Mouse (Mus musculus) splenic B cell, adult 2 months (primary cell): Measurements from ENCODE around the gene Asrgl1.
"Not testable (repeated sequence)": the region's sequence is repeated elsewhere in the genome, so short reads cannot be mapped to it uniquely, and the experiment has no call there.

Experiments
- DNase-seq: peaks from one replicate; pipeline ENCODE4 v3.0.0-alpha.2; 2011; ENCODE audit warnings: low read depth, low spot score
- H3K27me3 ChIP-seq: 2 replicates; pipeline ENCODE4 v1.6.1; 2012; ENCODE audit warnings: mild to moderate bottlenecking, low read length, moderate library complexity, mixed read lengths; ENCODE audit not compliant: control insufficient read depth, poor library complexity, insufficient read depth, severe bottlenecking
- H3K36me3 ChIP-seq: 2 replicates; pipeline ENCODE4 v1.6.1; 2012; ENCODE audit warnings: mild to moderate bottlenecking, low read length, moderate library complexity, mixed read lengths; ENCODE audit not compliant: control insufficient read depth, poor library complexity, insufficient read depth, severe bottlenecking

Asrgl1 gene

GRCm38 (mm10) chr19:9135512-9136331 is at the start of gene Asrgl1:
TSS of gene Asrgl1 (minus strand) at chr19:9135636.
- no peaks in the 10 kb centered on the region for H3K36me3 ChIP-seq
- DNase-seq: peak; percentile 89
- no peaks in the 10 kb centered on the region for H3K27me3 ChIP-seq

- Histone ChIP-seq H3K27me3 (no peaks in the 10 kb centered on the region), H3K36me3 (no peaks in the 10 kb centered on the region)
These were observed 10.8 kb upstream of the Asrgl1 start for GRCm38 (mm10) chr19:9146214-9146613.

GRCm38 (mm10) chr19:9143639-9144125 is 8.2 kb upstream of the Asrgl1 start:
- no peaks in the 10 kb centered on the region for H3K27me3 ChIP-seq
- no peak for DNase-seq
- no peaks in the 10 kb centered on the region for H3K36me3 ChIP-seq

More at GRCm38 (mm10) chr19:9146214-9146613, 10.8 kb upstream of the Asrgl1 start:
- DNase-seq: no peak

- Histone ChIP-seq H3K36me3 (no peaks in the 10 kb centered on the region), H3K27me3 (no peaks in the 10 kb centered on the region)
- DNase-seq: no peak
These were observed 7.8 kb upstream of the Asrgl1 start for GRCm38 (mm10) chr19:9143230-9143629.

- peak; percentile 58 for DNase-seq
- not testable (repeated sequence) for H3K36me3 ChIP-seq
These were observed 4.9 kb upstream of the Asrgl1 start for GRCm38 (mm10) chr19:9140361-9140760.

GRCm38 (mm10) chr19:9137159-9137558 is 1.7 kb upstream of the Asrgl1 start:
- Histone ChIP-seq H3K27me3 (no peaks in the 10 kb centered on the region), H3K36me3 (no peaks in the 10 kb centered on the region)
- DNase-seq: no peak

More at GRCm38 (mm10) chr19:9140361-9140760, 4.9 kb upstream of the Asrgl1 start:
- H3K27me3 ChIP-seq: not testable (repeated sequence)

GRCm38 (mm10) chr19:9134746-9135511 is 507 bp downstream of the Asrgl1 start:
- Histone ChIP-seq H3K36me3 (no peaks in the 10 kb centered on the region), H3K27me3 (no peaks in the 10 kb centered on the region)
- DNase-seq: peak; percentile 85

- Histone ChIP-seq H3K27me3 (no peaks in the 10 kb centered on the region), H3K36me3 (no peaks in the 10 kb centered on the region; the same call in 1 of the 2 replicates)
- no peak for DNase-seq
These were observed 5.4 kb downstream of the Asrgl1 start for GRCm38 (mm10) chr19:9129996-9130395.

- Histone ChIP-seq H3K27me3 (no peaks in the 10 kb centered on the region), H3K36me3 (no peaks in the 10 kb centered on the region; the same call in 1 of the 2 replicates)
- no peak for DNase-seq
These were observed 6.8 kb downstream of the Asrgl1 start for GRCm38 (mm10) chr19:9128499-9129194.

GRCm38 (mm10) chr19:9123986-9124385 is 11.4 kb downstream of the Asrgl1 start:
- DNase-seq, H3K27me3 ChIP-seq, H3K36me3 ChIP-seq: not testable (repeated sequence)

- DNase-seq: peak; percentile 15
- no peaks in the 10 kb centered on the region for H3K36me3 ChIP-seq
- no peaks in the 10 kb centered on the region for H3K27me3 ChIP-seq
These were observed 13.0 kb downstream of the Asrgl1 start for GRCm38 (mm10) chr19:9122390-9122789.

GRCm38 (mm10) chr19:9119655-9120425 is 15.6 kb downstream of the Asrgl1 start:
- Histone ChIP-seq H3K36me3 (peaks cover 2% of the 10 kb centered on the region; the same call in 1 of the 2 replicates), H3K27me3 (no peaks in the 10 kb centered on the region)
- DNase-seq: no peak

DNA sequence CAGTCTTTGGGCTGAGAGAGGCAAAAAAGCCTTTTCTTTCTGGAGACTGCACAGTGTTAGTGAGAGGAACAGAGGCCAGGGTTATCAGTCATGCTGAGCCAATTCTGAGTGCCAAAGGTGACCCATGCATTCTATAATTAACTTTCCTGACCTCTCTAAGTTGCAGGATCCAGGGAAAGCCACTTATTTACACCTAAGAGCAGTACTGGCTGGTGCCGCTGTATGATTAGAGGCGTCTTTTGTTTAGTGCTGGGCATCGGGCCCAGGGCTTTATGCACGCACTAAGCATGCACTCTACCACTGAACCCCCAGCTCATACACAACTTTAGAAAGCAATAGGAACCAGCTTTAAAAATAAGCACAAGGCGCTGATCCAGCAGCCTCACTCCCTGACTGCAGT is 18.2 kb downstream of the Asrgl1 start:
- no peak for DNase-seq
- no peaks in the 10 kb centered on the region for H3K27me3 ChIP-seq
- peaks cover 2% of the 10 kb centered on the region for H3K36me3 ChIP-seq

- Histone ChIP-seq H3K27me3 (no peaks in the 10 kb centered on the region), H3K36me3 (peaks cover 2% of the 10 kb centered on the region)
- no peak for DNase-seq
These were observed 19.2 kb downstream of the Asrgl1 start for GRCm38 (mm10) chr19:9116268-9116667.
